Mouse (Mus musculus) testis, adult 2 months (tissue): ENCODE data around the gene Psmd11.

ENCODE experiments used
- CTCF ChIP-seq: fragments of 200-500 bp; IDR thresholded peaks from 2 replicates; pipeline ENCODE4 v1.5.1; 2012; ENCODE audit warnings: low read depth, mild to moderate bottlenecking, inconsistent platforms, low read length, moderate library complexity; ENCODE audit not compliant: control insufficient read depth, insufficient read depth, insufficient replicate concordance
- POLR2A ChIP-seq: fragments of 200-500 bp; IDR thresholded peaks from 2 replicates; pipeline ENCODE4 v1.6.1; 2012; ENCODE audit warnings: low read depth, mild to moderate bottlenecking, inconsistent platforms, low read length, moderate library complexity; ENCODE audit not compliant: control insufficient read depth

DNA sequence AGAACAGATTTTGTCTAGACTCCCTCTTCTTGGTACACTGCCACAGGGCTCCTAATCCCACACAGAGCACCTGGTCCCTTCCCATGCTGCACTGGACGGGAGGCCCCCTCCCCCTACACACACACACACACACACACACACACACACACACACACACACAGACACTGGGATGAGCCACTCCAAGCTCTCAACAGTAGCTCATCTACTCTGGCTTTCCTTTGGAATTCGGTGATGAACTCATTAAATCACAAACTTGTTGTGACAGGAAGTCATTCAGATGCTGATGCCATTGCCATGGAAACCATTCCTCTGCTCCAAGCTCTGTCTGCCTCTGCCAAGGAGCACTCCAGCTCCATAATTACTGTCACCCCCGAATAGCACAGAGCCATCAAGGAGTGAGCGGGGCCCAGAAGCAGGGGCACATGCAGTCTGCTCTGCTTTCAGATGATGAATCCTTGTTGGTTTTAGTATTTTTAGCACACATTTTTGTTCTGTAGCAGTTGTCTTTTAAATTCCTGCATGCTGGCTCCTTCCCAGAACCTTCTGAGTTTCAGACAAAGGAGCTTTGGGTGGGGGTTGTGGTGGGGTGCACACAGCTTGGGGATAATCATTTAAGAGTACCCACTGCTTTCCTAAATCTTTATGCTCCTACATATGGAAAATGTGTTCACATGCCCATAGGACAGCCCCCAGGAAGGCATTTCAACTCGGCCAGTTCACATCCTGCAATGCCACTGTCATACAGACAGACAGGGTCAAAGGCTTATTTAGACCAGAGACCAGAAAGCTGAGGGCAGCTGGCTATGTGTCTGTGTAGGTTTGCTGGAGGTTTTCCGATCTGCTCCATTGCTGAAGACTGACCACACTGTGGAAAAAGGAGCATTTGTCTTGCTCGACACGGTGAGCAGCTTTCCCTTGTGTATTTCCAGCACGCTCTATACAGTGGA lies 90.3 kb downstream of the Psmd11 start:
- no peak for TF ChIP-seq CTCF
- no peak for TF ChIP-seq POLR2A
